Mouse (Mus musculus): Measurements from ENCODE around the gene Bdh1. TPM values are rescaled to one million over a fixed set of nuclear protein-coding genes. Genes with fewer than 3 reads are reported as not detected.

The Bdh1 gene
- polyA plus RNA-seq, 2 experiments = 48.9 to 91.3 TPM

DNA sequence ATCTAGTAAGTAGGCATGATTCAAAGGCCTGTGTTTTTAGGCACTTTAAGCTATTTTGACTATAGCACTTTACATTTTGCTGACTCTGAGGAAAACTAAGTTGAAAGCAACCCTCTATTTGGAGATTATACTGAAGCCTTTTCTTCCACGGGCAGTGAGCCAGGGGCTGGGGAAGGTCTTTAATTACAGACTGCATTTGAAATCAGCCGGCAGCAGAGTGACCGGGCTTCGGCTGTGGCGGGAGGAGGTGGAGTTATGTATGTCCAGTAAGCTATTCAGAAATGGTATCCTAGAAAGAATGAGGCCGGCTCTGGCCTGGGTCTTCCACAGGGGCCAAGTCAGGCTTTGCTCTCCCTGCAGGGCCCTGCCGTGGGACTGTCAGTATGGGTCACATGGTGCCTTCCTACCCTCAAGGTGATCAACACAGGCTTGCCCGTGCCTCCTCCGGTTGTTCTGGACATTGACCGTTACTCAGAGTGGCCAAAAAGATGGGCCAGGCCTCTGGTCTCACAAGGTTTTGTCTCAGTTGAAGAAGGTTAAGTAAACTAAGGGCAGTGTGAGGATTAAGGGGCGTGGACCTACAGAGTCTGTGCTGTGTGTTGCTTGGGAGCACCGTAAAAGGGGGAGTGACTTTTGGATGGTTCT lies 11.5 kb downstream of the Bdh1 start:
- no peak for TF ChIP-seq CTCF (IDR thresholded peaks at IDR 0.05; ENCODE audit: low read depth)
- TF ChIP-seq EP300 (IDR thresholded peaks at IDR 0.05; ENCODE audit: low read depth) = no peak
- peaks cover 0 to 9% of the 10 kb centered on the region in 2 experiments; a peak in 3 of 4 replicates for H3K4me1 ChIP-seq (replicated peaks; ENCODE audit: control insufficient read depth in 2 of 2, insufficient read depth in 2 of 2, low read length in 1 of 2)
- no peaks in the 10 kb centered on the region for H3K9me3 ChIP-seq (ENCODE audit: control insufficient read depth, low read length)
- no peaks in the 10 kb centered on the region for H3K36me3 ChIP-seq (replicated peaks; ENCODE audit: control insufficient read depth, insufficient read depth, low read depth)
- no peak overlapping the region for H3K27ac ChIP-seq
- 66% methylated on average over 12 of the region's 12 CpGs for whole genome bisulfite sequencing (ENCODE audit: insufficient replicate concordance)
- DNase-seq (ENCODE audit: low read depth in 3 of 3, low spot score in 3 of 3) = no peak
- no peak for ATAC-seq (ENCODE audit: insufficient read depth)
- no peak overlapping the region for H3K4me3 ChIP-seq (ENCODE audit: insufficient read depth in 1 of 2, low read depth in 2 of 2, low read length in 2 of 2)
- peaks cover 4% of the 10 kb centered on the region for H3K27me3 ChIP-seq (ENCODE audit: control insufficient read depth, insufficient read depth, low read length)
- no peak overlapping the region for H3K9ac ChIP-seq (replicated peaks)
- no peak overlapping the region for H3K4me2 ChIP-seq (ENCODE audit: low read depth)

DNA sequence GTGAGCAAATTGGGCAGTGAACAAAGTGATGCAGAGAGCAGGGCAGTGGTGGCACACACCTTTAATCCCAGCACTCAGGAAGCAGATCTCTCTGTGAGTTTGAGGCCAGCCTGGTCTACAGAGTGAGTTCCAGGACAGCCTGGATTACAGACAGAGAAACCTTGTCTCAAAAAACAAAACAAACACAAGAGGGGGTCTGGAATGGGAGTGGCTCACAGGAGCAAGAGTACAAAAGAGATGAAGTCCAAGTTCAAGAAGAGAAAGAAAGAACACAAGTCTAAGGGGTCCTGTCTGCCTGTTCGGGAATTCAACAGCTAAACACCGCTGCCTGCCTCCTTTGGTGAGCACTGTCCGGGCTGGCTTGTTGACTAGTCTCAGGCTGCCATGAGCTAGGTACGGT lies 13.1 kb downstream of the Bdh1 start:
- DNase-seq (ENCODE audit: low read depth in 3 of 3, low spot score in 3 of 3) = no peak
- Histone ChIP-seq H3K4me2 (ENCODE audit: low read depth) (no peak overlapping the region), H3K27me3 (ENCODE audit: control insufficient read depth, insufficient read depth, low read length) (no peaks in the 10 kb centered on the region), H3K4me1 (replicated peaks; ENCODE audit: control insufficient read depth in 2 of 2, insufficient read depth in 2 of 2, low read length in 1 of 2) (peaks cover 0 to 7% of the 10 kb centered on the region in 2 experiments; a peak in 3 of 4 replicates), H3K27ac (no peak overlapping the region), H3K9ac (replicated peaks) (no peak overlapping the region), H3K4me3 (ENCODE audit: insufficient read depth in 1 of 2, low read depth in 2 of 2, low read length in 2 of 2) (no peak overlapping the region), H3K9me3 (ENCODE audit: control insufficient read depth, low read length) (no peaks in the 10 kb centered on the region), H3K36me3 (replicated peaks; ENCODE audit: control insufficient read depth, insufficient read depth, low read depth) (no peaks in the 10 kb centered on the region)
- no peak for TF ChIP-seq CTCF (IDR thresholded peaks at IDR 0.05; ENCODE audit: low read depth)
- no peak for TF ChIP-seq EP300 (IDR thresholded peaks at IDR 0.05; ENCODE audit: low read depth)
- no peak for ATAC-seq (ENCODE audit: insufficient read depth)
- 70% methylated on average over 4 of the region's 4 CpGs for WGBS (ENCODE audit: insufficient replicate concordance)

GRCm38 (mm10) chr16:31436085-31436484 lies 14.0 kb downstream of the Bdh1 start:
- Histone ChIP-seq H3K4me1 (replicated peaks; ENCODE audit: control insufficient read depth in 2 of 2, insufficient read depth in 2 of 2, low read length in 1 of 2) (peaks cover 0 to 5% of the 10 kb centered on the region in 2 experiments; a peak in 3 of 4 replicates), H3K9me3 (ENCODE audit: control insufficient read depth, low read length) (no peaks in the 10 kb centered on the region), H3K27ac (no peak overlapping the region), H3K36me3 (replicated peaks; ENCODE audit: control insufficient read depth, insufficient read depth, low read depth) (no peaks in the 10 kb centered on the region), H3K4me2 (ENCODE audit: low read depth) (no peak overlapping the region), H3K4me3 (ENCODE audit: insufficient read depth in 1 of 2, low read depth in 2 of 2, low read length in 2 of 2) (no peak overlapping the region), H3K27me3 (ENCODE audit: control insufficient read depth, insufficient read depth, low read length) (no peaks in the 10 kb centered on the region), H3K9ac (replicated peaks) (no peak overlapping the region)
- TF ChIP-seq EP300 (IDR thresholded peaks at IDR 0.05; ENCODE audit: low read depth) (no peak), CTCF (IDR thresholded peaks at IDR 0.05; ENCODE audit: low read depth) (peak; percentile 12; the same call in 1 of the 2 replicates)
- no peak for DNase-seq (ENCODE audit: low read depth in 3 of 3, low spot score in 3 of 3)
- WGBS (ENCODE audit: insufficient replicate concordance) = 65% methylated on average over 9 of the region's 9 CpGs
- ATAC-seq (ENCODE audit: insufficient read depth) = no peak

DNA sequence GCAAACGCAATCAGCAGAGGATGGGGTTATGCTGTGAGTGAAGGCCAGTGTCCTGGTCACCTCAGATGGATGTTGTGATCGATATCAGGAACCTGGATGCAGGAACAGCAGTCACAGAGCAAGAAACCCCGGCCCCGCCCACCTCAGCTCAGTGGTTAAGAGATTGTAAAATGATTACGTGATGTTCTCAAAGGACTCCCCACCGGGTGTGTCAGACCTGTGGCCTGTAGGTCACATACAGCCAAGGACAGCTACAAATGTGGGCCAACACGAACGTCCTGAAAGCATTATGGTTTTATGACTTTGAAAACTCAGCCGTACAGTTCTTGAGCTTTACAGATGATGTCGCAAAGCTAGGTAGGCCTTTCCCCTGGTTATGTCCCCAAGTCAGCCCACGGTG lies 15.3 kb downstream of the Bdh1 start:
- no peak for ATAC-seq (ENCODE audit: insufficient read depth)
- H3K36me3 ChIP-seq (replicated peaks; ENCODE audit: control insufficient read depth, insufficient read depth, low read depth) = no peaks in the 10 kb centered on the region

DNA sequence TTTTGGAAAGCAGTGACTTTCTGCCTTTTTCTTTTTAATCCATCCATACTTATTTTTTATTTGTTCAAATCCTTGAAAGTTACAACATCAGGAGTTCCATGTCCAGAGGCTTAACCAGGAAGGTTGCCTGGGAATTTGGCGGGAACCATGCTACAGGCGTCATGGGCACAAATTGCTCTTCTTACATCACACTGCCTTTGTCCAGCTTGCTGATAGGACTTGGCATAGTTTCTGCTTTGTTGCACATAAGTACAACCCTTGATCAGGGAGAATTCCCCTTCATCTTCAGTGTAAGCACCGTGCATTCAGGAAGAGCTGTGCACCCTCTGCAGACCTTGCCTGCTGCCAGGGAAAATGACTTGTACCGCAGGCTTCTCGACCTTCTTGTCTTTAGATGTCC lies 17.4 kb downstream of the Bdh1 start:
- ATAC-seq (ENCODE audit: insufficient read depth) (no peak), DNase-seq (ENCODE audit: low read depth in 3 of 3, low spot score in 3 of 3) (no peak)
- H3K9ac ChIP-seq (replicated peaks) = no peak overlapping the region
- no peaks in the 10 kb centered on the region for H3K4me1 ChIP-seq (replicated peaks; ENCODE audit: control insufficient read depth in 2 of 2, insufficient read depth in 2 of 2, low read length in 1 of 2)
- TF ChIP-seq CTCF (IDR thresholded peaks at IDR 0.05; ENCODE audit: low read depth) = no peak
- TF ChIP-seq EP300 (IDR thresholded peaks at IDR 0.05; ENCODE audit: low read depth) = no peak
- WGBS (ENCODE audit: insufficient replicate concordance) = 80% methylated on average over 5 of the region's 5 CpGs
- H3K27ac ChIP-seq = no peak overlapping the region
- no peaks in the 10 kb centered on the region for H3K36me3 ChIP-seq (replicated peaks; ENCODE audit: control insufficient read depth, insufficient read depth, low read depth)
- no peak overlapping the region for H3K4me2 ChIP-seq (ENCODE audit: low read depth)
- H3K27me3 ChIP-seq (ENCODE audit: control insufficient read depth, insufficient read depth, low read length) = no peaks in the 10 kb centered on the region
- H3K4me3 ChIP-seq (ENCODE audit: insufficient read depth in 1 of 2, low read depth in 2 of 2, low read length in 2 of 2) = no peak overlapping the region
- H3K9me3 ChIP-seq (ENCODE audit: control insufficient read depth, low read length) = no peaks in the 10 kb centered on the region

More for the DNA sequence above, 15.3 kb downstream of the Bdh1 start:
- Histone ChIP-seq H3K27ac (no peak overlapping the region), H3K9ac (replicated peaks) (no peak overlapping the region), H3K4me3 (ENCODE audit: insufficient read depth in 1 of 2, low read depth in 2 of 2, low read length in 2 of 2) (no peak overlapping the region), H3K27me3 (ENCODE audit: control insufficient read depth, insufficient read depth, low read length) (no peaks in the 10 kb centered on the region), H3K9me3 (ENCODE audit: control insufficient read depth, low read length) (no peaks in the 10 kb centered on the region), H3K4me1 (replicated peaks; ENCODE audit: control insufficient read depth in 2 of 2, insufficient read depth in 2 of 2, low read length in 1 of 2) (peaks cover 0 to 5% of the 10 kb centered on the region in 2 experiments; a peak in 3 of 4 replicates), H3K4me2 (ENCODE audit: low read depth) (no peak overlapping the region)
- WGBS (ENCODE audit: insufficient replicate concordance) = 63% methylated on average over 11 of the region's 11 CpGs
- DNase-seq (ENCODE audit: low read depth in 3 of 3, low spot score in 3 of 3) = no peak
- TF ChIP-seq CTCF (IDR thresholded peaks at IDR 0.05; ENCODE audit: low read depth) (no peak), EP300 (IDR thresholded peaks at IDR 0.05; ENCODE audit: low read depth) (no peak)

Measured in liver, embryonic 14.5 days (tissue).